Mouse (Mus musculus): ENCODE data around the gene Rrp9. TPM values are rescaled to one million over a fixed set of nuclear protein-coding genes. Genes with fewer than 3 reads are reported as not detected.
A peak's percentile ranks its signal among the peaks of the same experiment; 100 is the strongest.

Rrp9 gene
- polyA plus RNA-seq, 1 experiment from 2014 or later: 14.5 TPM

- no peak overlapping the region for H3K9ac ChIP-seq (replicated peaks)
- ATAC-seq: no peak
- peaks cover 20% of the 10 kb centered on the region for H3K4me1 ChIP-seq (ENCODE audit: insufficient read depth)
- H3K9me3 ChIP-seq (ENCODE audit: low read length): no peaks in the 10 kb centered on the region
- H3K27me3 ChIP-seq (ENCODE audit: insufficient read depth, low read length): no peaks in the 10 kb centered on the region
- H3K36me3 ChIP-seq (replicated peaks; ENCODE audit: insufficient read depth, low read length): no peaks in the 10 kb centered on the region
- no peak overlapping the region for H3K4me3 ChIP-seq (ENCODE audit: low read depth, low read length)
- no peak for TF ChIP-seq CTCF (IDR thresholded peaks at IDR 0.05; ENCODE audit: low read depth)
- H3K4me2 ChIP-seq (ENCODE audit: low read depth, low read length): no peak overlapping the region
- WGBS (ENCODE audit: insufficient replicate concordance): 74% methylated on average over 5 of the region's 5 CpGs
- no peak for DNase-seq
- H3K27ac ChIP-seq (ENCODE audit: low read depth): no peak overlapping the region
These were observed 2.0 kb upstream of the Rrp9 start for GRCm38 (mm10) chr9:106473753-106474105.

GRCm38 (mm10) chr9:106474456-106474855, 1.3 kb upstream of the Rrp9 start:
- DNase-seq (peak; percentile 81), ATAC-seq (no peak)
- no peaks in the 10 kb centered on the region for H3K9me3 ChIP-seq (ENCODE audit: low read length)
- H3K27me3 ChIP-seq (ENCODE audit: insufficient read depth, low read length): no peaks in the 10 kb centered on the region
- no peak overlapping the region for H3K27ac ChIP-seq (ENCODE audit: low read depth)
- no peak overlapping the region for H3K4me3 ChIP-seq (ENCODE audit: low read depth, low read length)
- H3K4me2 ChIP-seq (ENCODE audit: low read depth, low read length): no peak overlapping the region
- no peak for TF ChIP-seq EP300 (IDR thresholded peaks at IDR 0.05; ENCODE audit: low read depth)
- peak; percentile 87 for TF ChIP-seq CTCF (IDR thresholded peaks at IDR 0.05; ENCODE audit: low read depth)
- WGBS (ENCODE audit: insufficient replicate concordance): 6% methylated on average over 5 of the region's 6 CpGs
- H3K36me3 ChIP-seq (replicated peaks; ENCODE audit: insufficient read depth, low read length): no peaks in the 10 kb centered on the region
- no peak overlapping the region for H3K9ac ChIP-seq (replicated peaks)
- peaks cover 20% of the 10 kb centered on the region for H3K4me1 ChIP-seq (ENCODE audit: insufficient read depth)

- DNase-seq (no peak), ATAC-seq (no peak)
- H3K9ac ChIP-seq (replicated peaks): peak overlapping the region; percentile 21; the same call in 1 of the 2 replicates
- 57% methylated on average over 7 of the region's 7 CpGs for WGBS (ENCODE audit: insufficient replicate concordance)
- 0 out of 2 replicates have a peak, but pooled peaks cover under 1% of the 10 kb centered on the region for H3K36me3 ChIP-seq (replicated peaks; ENCODE audit: insufficient read depth, low read length)
- H3K4me1 ChIP-seq (ENCODE audit: insufficient read depth): peaks cover 20% of the 10 kb centered on the region
- no peaks in the 10 kb centered on the region for H3K27me3 ChIP-seq (ENCODE audit: insufficient read depth, low read length)
- H3K27ac ChIP-seq (ENCODE audit: low read depth): no peak overlapping the region
- no peak for TF ChIP-seq CTCF (IDR thresholded peaks at IDR 0.05; ENCODE audit: low read depth)
- no peak for TF ChIP-seq EP300 (IDR thresholded peaks at IDR 0.05; ENCODE audit: low read depth)
- no peak overlapping the region for H3K4me2 ChIP-seq (ENCODE audit: low read depth, low read length)
- H3K9me3 ChIP-seq (ENCODE audit: low read length): no peaks in the 10 kb centered on the region
- no peak overlapping the region for H3K4me3 ChIP-seq (ENCODE audit: low read depth, low read length)
These were observed 717 bp upstream of the Rrp9 start for GRCm38 (mm10) chr9:106475046-106475445.

- no peaks in the 10 kb centered on the region for H3K27me3 ChIP-seq (ENCODE audit: insufficient read depth, low read length)
- H3K9me3 ChIP-seq (ENCODE audit: low read length): no peaks in the 10 kb centered on the region
- H3K36me3 ChIP-seq (replicated peaks; ENCODE audit: insufficient read depth, low read length): peaks cover 9% of the 10 kb centered on the region; the same call in 1 of the 2 replicates
- peak overlapping the region; percentile 25 for H3K4me3 ChIP-seq (ENCODE audit: low read depth, low read length)
- H3K9ac ChIP-seq (replicated peaks): peak overlapping the region; percentile 39
- peaks cover 20% of the 10 kb centered on the region for H3K4me1 ChIP-seq (ENCODE audit: insufficient read depth)
- H3K27ac ChIP-seq (ENCODE audit: low read depth): peak overlapping the region; percentile 64
- peak overlapping the region; percentile 98 for H3K4me2 ChIP-seq (ENCODE audit: low read depth, low read length)
- TF ChIP-seq CTCF (IDR thresholded peaks at IDR 0.05; ENCODE audit: low read depth) (no peak), EP300 (IDR thresholded peaks at IDR 0.05; ENCODE audit: low read depth) (no peak)
- DNase-seq: peak; percentile 48
- WGBS (ENCODE audit: insufficient replicate concordance): 13% methylated on average over 16 of the region's 16 CpGs
- peak; percentile 29; the same call in 1 of the 2 replicates for ATAC-seq
These were observed 500 bp downstream of the Rrp9 start for GRCm38 (mm10) chr9:106476002-106476923.

GRCm38 (mm10) chr9:106476924-106477484, 1.2 kb downstream of the Rrp9 start, which contains the start of gene Parp3:
Parp3 (minus strand) TSS chr9:106476949.
- Histone ChIP-seq H3K27me3 (ENCODE audit: insufficient read depth, low read length) (no peaks in the 10 kb centered on the region), H3K9ac (replicated peaks) (peak within 1 kb of the TSS; percentile 68), H3K27ac (ENCODE audit: low read depth) (peak within 1 kb of the TSS; percentile 65), H3K9me3 (ENCODE audit: low read length) (no peaks in the 10 kb centered on the region), H3K4me3 (ENCODE audit: low read depth, low read length) (peak within 1 kb of the TSS; percentile 61), H3K4me2 (ENCODE audit: low read depth, low read length) (peak within 1 kb of the TSS; percentile 98), H3K4me1 (ENCODE audit: insufficient read depth) (peaks cover 20% of the 10 kb centered on the region), H3K36me3 (replicated peaks; ENCODE audit: insufficient read depth, low read length) (peaks cover 15% of the 10 kb centered on the region; the same call in 1 of the 2 replicates)
- ATAC-seq (peak; percentile 98), DNase-seq (peak; percentile 98)
- TF ChIP-seq CTCF (IDR thresholded peaks at IDR 0.05; ENCODE audit: low read depth) (peak; percentile 98), EP300 (IDR thresholded peaks at IDR 0.05; ENCODE audit: low read depth) (no peak)
- WGBS (ENCODE audit: insufficient replicate concordance): under 1% methylated on average over 41 of the region's 41 CpGs

GRCm38 (mm10) chr9:106477649-106478048, 1.9 kb downstream of the Rrp9 start:
- no peak for TF ChIP-seq CTCF (IDR thresholded peaks at IDR 0.05; ENCODE audit: low read depth)
- TF ChIP-seq EP300 (IDR thresholded peaks at IDR 0.05; ENCODE audit: low read depth): no peak
- peak overlapping the region; percentile 68 for H3K9ac ChIP-seq (replicated peaks)
- no peak for ATAC-seq
- no peak for DNase-seq
- H3K27ac ChIP-seq (ENCODE audit: low read depth): peak overlapping the region; percentile 65
- 2% methylated on average over 16 of the region's 16 CpGs for WGBS (ENCODE audit: insufficient replicate concordance)
- peaks cover 20% of the 10 kb centered on the region for H3K4me1 ChIP-seq (ENCODE audit: insufficient read depth)
- peak overlapping the region; percentile 98 for H3K4me2 ChIP-seq (ENCODE audit: low read depth, low read length)
- H3K36me3 ChIP-seq (replicated peaks; ENCODE audit: insufficient read depth, low read length): peaks cover 16% of the 10 kb centered on the region
- peak overlapping the region; percentile 61 for H3K4me3 ChIP-seq (ENCODE audit: low read depth, low read length)
- H3K27me3 ChIP-seq (ENCODE audit: insufficient read depth, low read length): no peaks in the 10 kb centered on the region
- no peaks in the 10 kb centered on the region for H3K9me3 ChIP-seq (ENCODE audit: low read length)

All from liver, postnatal 0 days (tissue).